Mouse (Mus musculus) left cerebral cortex, postnatal 36 days (tissue): ENCODE measurements at regions not wholly inside any gene's neighbourhood (a gene's known extent, or its start where the extent isn't known, plus 50 kb on each side); places are given as distances from the start of the nearest gene placed in this dataset.

Source experiments
- DNase-seq, 2 experiments: peaks; one replicate each; pipeline ENCODE4 v3.0.0; 2021 to 2022; ENCODE audit warnings: low spot score in 2 of 2, mixed read lengths in 1 of 2
- intact Hi-C: fragments of 180-260 bp; cut with DNase I; formaldehyde crosslinking; loops from one replicate; pipeline ENCODE4 v1.15.1; 2025

GRCm38 (mm10) chr12:94105582-94106162 lies 1586.4 kb upstream of the Flrt2 start:
- DNase-seq, result no peak
- intact Hi-C loops, result no loop called here

GRCm38 (mm10) chr12:94150143-94150542 lies 1541.9 kb upstream of the Flrt2 start:
- intact Hi-C loops, result no loop called here
- no peak for DNase-seq

- intact Hi-C loops, result no loop called here
- no peak for DNase-seq
Measured at GRCm38 (mm10) chr12:94155110-94155858, 1536.7 kb upstream of the Flrt2 start.

- intact Hi-C loops, result no loop called here
- DNase-seq, result no peak
Measured at GRCm38 (mm10) chr12:94182358-94182757, 1509.7 kb upstream of the Flrt2 start.

GRCm38 (mm10) chr12:94190620-94191081 lies 1501.4 kb upstream of the Flrt2 start:
- intact Hi-C loops, result no loop called here

GRCm38 (mm10) chr12:94217906-94218305 lies 1474.1 kb upstream of the Flrt2 start:
- DNase-seq, result no peak
- intact Hi-C loops, result no loop called here

More at GRCm38 (mm10) chr12:94190620-94191081, 1501.4 kb upstream of the Flrt2 start:
- DNase-seq, result no peak

GRCm38 (mm10) chr12:94229894-94230293 lies 1462.1 kb upstream of the Flrt2 start:
- intact Hi-C loops, result no loop called here
- DNase-seq, result no peak

GRCm38 (mm10) chr12:94245366-94245765 lies 1446.7 kb upstream of the Flrt2 start:
- DNase-seq, result no peak

GRCm38 (mm10) chr12:94247362-94247761 lies 1444.7 kb upstream of the Flrt2 start:
- intact Hi-C loops, result no loop called here
- no peak for DNase-seq

More at GRCm38 (mm10) chr12:94245366-94245765, 1446.7 kb upstream of the Flrt2 start:
- intact Hi-C loops, result no loop called here

GRCm38 (mm10) chr12:94252957-94253633 lies 1438.9 kb upstream of the Flrt2 start:
- DNase-seq, result no peak
- intact Hi-C loops, result no loop called here

- no peak for DNase-seq
- intact Hi-C loops, result no loop called here
Measured at GRCm38 (mm10) chr12:94280946-94281345, 1411.1 kb upstream of the Flrt2 start.

GRCm38 (mm10) chr12:94282931-94283330 lies 1409.1 kb upstream of the Flrt2 start:
- DNase-seq, result no peak
- intact Hi-C loops, result no loop called here

GRCm38 (mm10) chr12:94283572-94283971 lies 1408.5 kb upstream of the Flrt2 start:
- DNase-seq, result no peak
- intact Hi-C loops, result no loop called here

GRCm38 (mm10) chr12:94297864-94298263 lies 1394.2 kb upstream of the Flrt2 start:
- no peak for DNase-seq
- intact Hi-C loops, result no loop called here

- intact Hi-C loops, result no loop called here
- DNase-seq, result no peak
Measured at GRCm38 (mm10) chr12:94332351-94332750, 1359.7 kb upstream of the Flrt2 start.

- no peak for DNase-seq
- intact Hi-C loops, result no loop called here
Measured at GRCm38 (mm10) chr12:94334671-94335070, 1357.4 kb upstream of the Flrt2 start.

- intact Hi-C loops, result no loop called here
- DNase-seq, result no peak
Measured at GRCm38 (mm10) chr12:94349623-94350156, 1342.3 kb upstream of the Flrt2 start.

GRCm38 (mm10) chr12:94364269-94364668 lies 1327.8 kb upstream of the Flrt2 start:
- intact Hi-C loops, result no loop called here
- DNase-seq, result no peak

- intact Hi-C loops, result no loop called here
- no peak for DNase-seq
Measured at GRCm38 (mm10) chr12:94399991-94400390, 1292.0 kb upstream of the Flrt2 start.

GRCm38 (mm10) chr12:94420918-94421317 lies 1271.1 kb upstream of the Flrt2 start:
- intact Hi-C loops, result no loop called here
- no peak for DNase-seq
